ENCODE assay signal across 7 mouse cellular contexts in the genomic region with DNA sequence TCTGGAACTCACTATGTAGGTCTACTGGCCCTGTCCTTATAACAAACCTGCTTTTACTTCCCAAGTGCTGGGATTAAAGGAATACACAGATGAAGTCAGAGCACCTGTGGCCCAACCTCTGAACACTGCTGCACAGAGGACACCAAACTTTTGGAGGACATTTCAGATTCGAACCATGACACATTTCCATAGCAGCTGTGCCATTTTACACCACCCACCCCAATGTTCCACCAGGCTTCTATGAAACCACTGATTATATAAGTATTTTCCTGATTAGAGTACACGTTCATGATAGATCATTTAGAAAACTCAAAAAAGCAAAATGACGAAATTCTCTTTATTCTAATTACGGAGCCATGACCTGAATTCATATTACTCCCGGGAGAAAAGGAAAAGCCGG. TPM values are rescaled to one million over a fixed set of nuclear protein-coding genes. Genes with fewer than 3 reads are reported as not detected.
DNase-seq lines count a peak whose midpoint lies in the region; ATAC-seq and TF ChIP-seq lines count a peak whose summit lies in the region.

No protein-coding gene starts in this region.

- H3K9me3 ChIP-seq in lung, embryonic 14.5 days (ENCODE audit: low read depth, low read length): no peaks in the 10 kb centered on the region
- H3K9me3 ChIP-seq in embryonic facial prominence, embryonic 13.5 days: no peaks in the 10 kb centered on the region
- no peaks in the 10 kb centered on the region for H3K9me3 ChIP-seq in hindbrain, embryonic 15.5 days
- H3K9me3 ChIP-seq in midbrain, embryonic 12.5 days: no peaks in the 10 kb centered on the region

- ATAC-seq in lung, embryonic 14.5 days (ENCODE audit: insufficient read depth): no peak
- ATAC-seq in embryonic facial prominence, embryonic 13.5 days (ENCODE audit: insufficient number of reproducible peaks, insufficient read depth, low FRiP score, low TSS enrichment, low read depth): no peak
- no peak for ATAC-seq in hindbrain, embryonic 15.5 days (ENCODE audit: low FRiP score, low read depth)
- ATAC-seq in midbrain, embryonic 12.5 days (ENCODE audit: low FRiP score, low read depth): no peak

- H3K4me2 ChIP-seq in lung, embryonic 14.5 days: peak overlapping the region; percentile 64
- peak overlapping the region; percentile 75 for H3K4me2 ChIP-seq in embryonic facial prominence, embryonic 13.5 days
- H3K4me2 ChIP-seq in hindbrain, embryonic 15.5 days: peak overlapping the region; percentile 94
- peak overlapping the region; percentile 66 for H3K4me2 ChIP-seq in midbrain, embryonic 12.5 days (replicated peaks)

- peaks cover 10% of the 10 kb centered on the region; the same call in 1 of the 2 replicates for H3K4me1 ChIP-seq in lung, embryonic 14.5 days (ENCODE audit: insufficient read depth)
- peaks cover 21% of the 10 kb centered on the region for H3K4me1 ChIP-seq in embryonic facial prominence, embryonic 13.5 days
- H3K4me1 ChIP-seq in hindbrain, embryonic 15.5 days (replicated peaks): peaks cover 6% of the 10 kb centered on the region
- H3K4me1 ChIP-seq in midbrain, embryonic 12.5 days: peaks cover 23% of the 10 kb centered on the region

- peaks cover 24% of the 10 kb centered on the region for H3K36me3 ChIP-seq in lung, embryonic 14.5 days (ENCODE audit: insufficient read depth)
- H3K36me3 ChIP-seq in embryonic facial prominence, embryonic 13.5 days: peaks cover 16% of the 10 kb centered on the region
- no peaks in the 10 kb centered on the region for H3K36me3 ChIP-seq in hindbrain, embryonic 15.5 days
- peaks cover 20% of the 10 kb centered on the region for H3K36me3 ChIP-seq in midbrain, embryonic 12.5 days

- TF ChIP-seq CTCF in lung, embryonic 14.5 days (IDR thresholded peaks at IDR 0.05; ENCODE audit: low read depth): no peak

- peak overlapping the region; percentile 85 for H3K4me3 ChIP-seq in lung, embryonic 14.5 days (ENCODE audit: low read depth, low read length)
- peak overlapping the region; percentile 68 for H3K4me3 ChIP-seq in embryonic facial prominence, embryonic 13.5 days
- H3K4me3 ChIP-seq in hindbrain, embryonic 15.5 days: peak overlapping the region; percentile 89
- H3K4me3 ChIP-seq in midbrain, embryonic 12.5 days: peak overlapping the region; percentile 69

- peak overlapping the region; percentile 40 for H3K9ac ChIP-seq in lung, embryonic 14.5 days
- H3K9ac ChIP-seq in embryonic facial prominence, embryonic 13.5 days: peak overlapping the region; percentile 73
- H3K9ac ChIP-seq in hindbrain, embryonic 15.5 days: 0 out of 2 replicates have a peak overlapping the region, but pooled peaks have one; percentile 2
- H3K9ac ChIP-seq in midbrain, embryonic 12.5 days (replicated peaks): peak overlapping the region; percentile 42

- H3K27me3 ChIP-seq in lung, embryonic 14.5 days (ENCODE audit: insufficient read depth, low read length): no peaks in the 10 kb centered on the region
- no peaks in the 10 kb centered on the region for H3K27me3 ChIP-seq in embryonic facial prominence, embryonic 13.5 days
- no peaks in the 10 kb centered on the region for H3K27me3 ChIP-seq in hindbrain, embryonic 15.5 days
- H3K27me3 ChIP-seq in midbrain, embryonic 12.5 days: no peaks in the 10 kb centered on the region

- WGBS in lung, embryonic 14.5 days: 56% methylated on average over 6 of the region's 6 CpGs
- 49% methylated on average over 6 of the region's 6 CpGs for WGBS in embryonic facial prominence, embryonic 13.5 days
- 55% methylated on average over 6 of the region's 6 CpGs for WGBS in hindbrain, embryonic 15.5 days
- 75% methylated on average over 6 of the region's 6 CpGs for whole genome bisulfite sequencing in midbrain, embryonic 12.5 days

- H3K27ac ChIP-seq in lung, embryonic 14.5 days (ENCODE audit: low read depth): peak overlapping the region; percentile 65; the same call in 1 of the 2 replicates
- H3K27ac ChIP-seq in embryonic facial prominence, embryonic 13.5 days: peak overlapping the region; percentile 87
- peak overlapping the region; percentile 70; the same call in 1 of the 2 replicates for H3K27ac ChIP-seq in hindbrain, embryonic 15.5 days (replicated peaks)
- 0 out of 2 replicates have a peak overlapping the region, but pooled peaks have one; percentile 44 for H3K27ac ChIP-seq in midbrain, embryonic 12.5 days (replicated peaks)

- DNase-seq in lung, embryonic 14.5 days: no peak
- no peak for DNase-seq in lung, adult 18-20 months
- DNase-seq in adrenal gland, adult (ENCODE audit: inconsistent age in 2 of 2, low spot score in 1 of 2): no peak
- DNase-seq in cerebellum, adult 8-10 months: no peak

RNA-seq across cellular contexts. Expression of gene Cenpa, which starts 0.6 kb away (rescaled TPM):
- polyA plus RNA-seq in lung, embryonic 14.5 days (2014; fragmentation: Nextera tagmentation; extraction: Ambion mirVana): 416 and 454 TPM in 2 replicates
- polyA plus RNA-seq in embryonic facial prominence, embryonic 13.5 days (2015; fragmentation: Nextera tagmentation; extraction: Ambion mirVana): 270 and 318 TPM in 2 replicates
- 52.3 and 66.5 TPM in 2 replicates for polyA plus RNA-seq in hindbrain, embryonic 15.5 days (2015; fragmentation: Nextera tagmentation; extraction: Ambion mirVana)
- 268 and 290 TPM in 2 replicates for polyA plus RNA-seq in midbrain, embryonic 12.5 days (2016; fragmentation: Nextera tagmentation; extraction: Ambion mirVana)

RNA-seq across cellular contexts. Expression of gene Slc35f6, which starts 18.2 kb away (rescaled TPM):
- 27.6 and 29.5 TPM in 2 replicates for polyA plus RNA-seq in lung, embryonic 14.5 days (2014; fragmentation: Nextera tagmentation; extraction: Ambion mirVana)
- 25.0 and 26.6 TPM in 2 replicates for polyA plus RNA-seq in embryonic facial prominence, embryonic 13.5 days (2015; fragmentation: Nextera tagmentation; extraction: Ambion mirVana)
- 35.1 TPM in 2 replicates for polyA plus RNA-seq in hindbrain, embryonic 15.5 days (2015; fragmentation: Nextera tagmentation; extraction: Ambion mirVana)
- polyA plus RNA-seq in midbrain, embryonic 12.5 days (2016; fragmentation: Nextera tagmentation; extraction: Ambion mirVana): 25.4 and 29.1 TPM in 2 replicates

RNA-seq across cellular contexts. Expression of gene Dpysl5, which starts 45.4 kb away (rescaled TPM):
- 6.6 and 7.3 TPM in 2 replicates for polyA plus RNA-seq in lung, embryonic 14.5 days (2014; fragmentation: Nextera tagmentation; extraction: Ambion mirVana)
- 7.5 and 10.4 TPM in 2 replicates for polyA plus RNA-seq in embryonic facial prominence, embryonic 13.5 days (2015; fragmentation: Nextera tagmentation; extraction: Ambion mirVana)
- 208 and 265 TPM in 2 replicates for polyA plus RNA-seq in hindbrain, embryonic 15.5 days (2015; fragmentation: Nextera tagmentation; extraction: Ambion mirVana)
- polyA plus RNA-seq in midbrain, embryonic 12.5 days (2016; fragmentation: Nextera tagmentation; extraction: Ambion mirVana): 136 and 153 TPM in 2 replicates

Comparison
In these comparisons a context has a peak if more than half of its experiments do, and no peak if none do; other contexts are left out.
1. H3K9ac ChIP-seq: peak in every context shown above with its lines; median percentile 73 in embryonic facial prominence, embryonic 13.5 days; 42 in midbrain, embryonic 12.5 days; 40 in lung, embryonic 14.5 days; 2 in hindbrain, embryonic 15.5 days.
2. RNA of gene Dpysl5, which starts 45.4 kb away (polyA plus RNA-seq): 208 to 265 TPM in hindbrain, embryonic 15.5 days and 136 to 153 TPM in midbrain, embryonic 12.5 days; 7.5 to 10.4 TPM in embryonic facial prominence, embryonic 13.5 days and 6.6 to 7.3 TPM in lung, embryonic 14.5 days; every median in the first group is over 10 times any median in the second.
3. Peak in every context shown above with its lines, with median percentiles within 50 percentile points of each other: H3K27ac ChIP-seq, H3K4me2 ChIP-seq and H3K4me3 ChIP-seq.